Mouse (Mus musculus) ES-E14 (cell line): ENCODE results near the gene Jpt2.

Source experiments
- CHD2 ChIP-seq: IDR thresholded peaks from 2 replicates; pipeline ENCODE4 v1.6.1; 2014; ENCODE audit warnings: mild to moderate bottlenecking, low read depth, low read length, inconsistent platforms
- HCFC1 ChIP-seq: IDR thresholded peaks from 2 replicates; pipeline ENCODE4 v1.6.1; 2012; ENCODE audit warnings: low read length, inconsistent platforms, borderline replicate concordance; ENCODE audit not compliant: insufficient read depth
- MAFK ChIP-seq: IDR thresholded peaks from 2 replicates; pipeline ENCODE4 v1.6.1; 2014; ENCODE audit warnings: mild to moderate bottlenecking, low read depth, low read length, inconsistent platforms; ENCODE audit not compliant: insufficient read depth
- ZC3H11A ChIP-seq: IDR thresholded peaks from 2 replicates; pipeline ENCODE4 v1.6.1; 2012; ENCODE audit warnings: low read depth, mild to moderate bottlenecking, inconsistent platforms, low read length, borderline replicate concordance
- ZNF384 ChIP-seq: IDR thresholded peaks from 2 replicates; pipeline ENCODE4 v1.6.1; 2012; ENCODE audit warnings: low read depth, low read length, inconsistent platforms

DNA sequence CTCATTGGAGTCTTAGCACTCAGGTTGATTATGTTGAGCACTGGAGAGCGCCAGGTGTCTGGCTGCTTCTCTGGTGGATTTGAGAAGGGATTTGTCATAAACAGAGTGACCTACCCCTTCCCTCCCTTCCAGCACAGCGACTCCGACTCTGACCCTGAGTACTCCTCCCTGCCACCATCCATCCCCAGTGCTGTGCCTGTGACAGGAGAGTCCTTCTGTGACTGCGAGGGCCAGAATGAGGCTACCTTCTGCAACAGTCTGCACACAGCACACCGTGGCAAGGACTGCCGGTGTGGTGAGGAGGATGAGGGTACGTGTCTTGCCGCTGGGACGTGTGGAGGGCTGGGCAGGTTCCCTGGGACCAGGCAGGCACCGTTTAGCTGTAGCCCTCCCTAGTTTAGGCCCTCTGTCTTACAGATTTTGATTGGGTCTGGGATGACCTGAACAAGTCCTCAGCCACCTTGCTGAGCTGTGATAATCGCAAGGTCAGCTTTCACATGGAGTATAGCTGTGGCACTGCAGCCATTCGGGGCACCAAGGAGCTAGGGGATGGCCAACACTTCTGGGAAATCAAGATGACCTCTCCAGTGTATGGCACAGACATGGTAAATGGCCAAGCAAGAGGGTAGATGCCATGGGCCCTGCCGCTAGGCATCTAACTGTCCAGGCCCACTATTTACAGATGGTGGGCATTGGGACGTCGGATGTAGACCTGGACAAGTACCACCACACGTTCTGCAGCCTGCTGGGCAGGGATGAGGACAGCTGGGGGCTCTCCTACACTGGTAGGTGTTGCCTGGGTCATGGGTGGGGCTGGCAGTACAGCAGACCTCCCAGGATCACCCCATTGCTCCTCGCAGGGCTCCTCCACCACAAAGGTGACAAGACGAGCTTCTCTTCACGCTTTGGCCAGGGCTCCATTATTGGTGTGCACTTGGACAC lies 70.1 kb downstream of the Jpt2 start:
- TF ChIP-seq HCFC1 = no peak
- no peak for TF ChIP-seq ZNF384
- no peak for TF ChIP-seq CHD2
- TF ChIP-seq ZC3H11A = no peak
- no peak for TF ChIP-seq MAFK
